Mouse (Mus musculus): ENCODE data around the gene Alpk1.
"Not testable (repeated sequence)": the region's sequence is repeated elsewhere in the genome, so short reads cannot be mapped to it uniquely, and the experiment has no call there.

The Alpk1 gene

DNA sequence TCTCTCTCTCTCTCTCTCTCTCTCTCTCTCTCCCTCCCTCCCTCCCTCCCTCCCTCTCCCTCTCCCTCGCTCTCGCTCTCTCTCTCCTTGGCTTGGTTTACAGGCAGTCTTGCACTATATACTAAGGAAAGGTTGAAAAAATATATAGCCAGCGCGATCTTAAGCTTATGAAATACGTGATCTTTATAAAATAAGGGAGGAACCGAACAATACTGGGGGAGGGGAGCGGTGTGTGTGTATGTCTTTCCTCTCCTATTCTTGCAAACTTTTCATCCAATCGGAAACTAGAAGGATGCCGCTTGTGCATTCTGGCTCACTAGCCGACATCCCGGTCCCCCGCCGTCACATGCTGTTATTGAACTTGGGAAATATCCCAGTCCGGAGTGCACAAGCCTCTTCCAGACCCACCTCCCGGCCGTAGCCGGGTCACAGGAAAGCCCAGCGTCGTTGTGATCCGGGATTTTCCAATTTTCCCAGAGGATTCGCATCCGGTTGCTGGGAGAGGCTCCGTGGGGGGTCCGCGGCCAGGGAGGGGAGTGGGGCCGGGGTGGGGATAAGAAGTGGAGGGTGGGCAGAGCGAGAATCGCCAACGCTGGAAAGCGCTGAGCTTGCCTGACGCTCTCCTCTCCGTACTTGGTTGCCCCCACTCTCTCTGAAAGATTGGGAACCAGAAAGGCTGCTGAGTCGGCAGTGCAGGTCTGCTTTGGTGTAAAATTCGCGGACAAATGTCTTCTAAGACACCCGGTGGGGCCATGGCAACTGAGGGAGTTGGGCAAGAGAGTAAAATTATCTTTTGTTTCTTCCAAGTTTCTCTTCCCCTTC lies 10.1 kb upstream of the Alpk1 start:
- peak; percentile 40 for DNase-seq (ENCODE audit: low read depth, low spot score)

DNA sequence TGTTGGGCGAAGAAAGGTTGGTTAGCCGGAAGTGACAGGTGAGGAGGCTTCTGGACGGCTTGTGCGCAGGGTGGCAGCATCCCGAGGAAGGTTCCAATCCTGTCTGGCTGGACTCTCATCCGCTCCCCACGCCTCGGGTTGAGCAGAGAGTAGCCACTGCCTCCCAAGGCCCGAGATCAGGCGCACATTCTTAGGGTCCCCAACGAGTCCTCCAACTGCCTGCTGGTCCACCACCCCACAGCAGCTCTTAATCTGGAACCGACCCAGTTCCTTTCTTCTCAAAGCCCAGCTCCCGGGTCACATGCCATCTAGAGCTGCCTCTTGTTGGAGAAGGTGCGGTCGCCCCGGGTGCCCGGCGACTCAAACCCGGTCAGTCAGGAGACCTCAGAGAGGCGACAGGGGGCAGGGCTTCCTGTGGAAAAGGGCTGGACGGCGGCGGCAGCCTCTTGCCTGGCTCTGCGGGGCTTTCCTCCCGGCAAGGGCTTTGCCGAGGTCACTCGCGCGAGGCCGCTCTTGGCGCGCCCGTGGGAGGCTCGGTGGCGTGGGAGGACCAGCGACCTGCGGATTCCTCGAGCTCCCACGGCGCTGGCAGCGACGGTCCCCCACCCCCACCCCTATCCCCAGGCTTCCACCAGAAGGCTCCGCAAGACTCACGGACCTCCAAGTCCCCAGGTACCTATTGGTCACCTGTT lies 9.3 kb upstream of the Alpk1 start, which contains the start of gene Tifa:
Tifa (plus strand) TSS at position 306 of the 692 bp plus-strand sequence.
- DNase-seq (ENCODE audit: low read depth, low spot score): peak; percentile 41

DNA sequence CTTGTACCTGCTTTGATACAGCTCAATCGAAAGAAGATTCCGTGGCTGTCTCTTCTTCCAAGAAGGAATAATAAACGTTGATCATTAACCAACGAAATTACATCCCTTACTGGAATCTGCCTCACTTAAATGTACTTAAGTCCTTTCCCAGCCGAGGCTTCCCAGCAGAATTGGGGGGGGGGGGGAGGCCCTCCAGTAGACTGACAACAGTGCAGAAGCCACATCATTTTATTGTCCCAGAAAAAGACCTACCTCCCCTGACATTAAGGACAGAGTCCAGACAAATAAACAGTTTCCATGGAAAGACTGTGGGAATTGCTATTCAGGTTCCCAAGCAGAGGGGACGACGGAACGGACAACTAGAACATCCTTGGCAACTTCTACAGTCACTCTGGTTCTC lies 8.6 kb upstream of the Alpk1 start:
- no peak for DNase-seq (ENCODE audit: low read depth, low spot score)

DNA sequence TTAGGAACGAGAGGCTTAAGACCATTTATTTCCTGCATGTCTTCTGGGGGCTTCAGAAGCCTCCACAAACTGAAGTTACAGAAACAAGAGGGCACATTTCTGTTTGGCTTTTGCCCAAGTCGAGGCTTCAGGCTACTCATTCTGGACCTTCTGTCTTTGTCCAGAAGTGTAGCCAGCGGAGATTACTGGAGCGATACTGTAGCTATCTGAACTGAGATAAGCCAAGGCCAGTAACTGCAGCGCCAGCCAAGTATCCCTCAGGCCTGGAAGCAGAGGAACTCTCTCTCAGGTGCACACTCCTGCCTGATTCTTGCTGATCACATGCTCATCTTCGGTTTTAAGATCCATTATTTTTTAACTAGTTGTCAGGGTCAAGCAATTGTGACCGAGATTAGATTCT lies 7.7 kb upstream of the Alpk1 start:
- DNase-seq (ENCODE audit: low read depth, low spot score): no peak

DNA sequence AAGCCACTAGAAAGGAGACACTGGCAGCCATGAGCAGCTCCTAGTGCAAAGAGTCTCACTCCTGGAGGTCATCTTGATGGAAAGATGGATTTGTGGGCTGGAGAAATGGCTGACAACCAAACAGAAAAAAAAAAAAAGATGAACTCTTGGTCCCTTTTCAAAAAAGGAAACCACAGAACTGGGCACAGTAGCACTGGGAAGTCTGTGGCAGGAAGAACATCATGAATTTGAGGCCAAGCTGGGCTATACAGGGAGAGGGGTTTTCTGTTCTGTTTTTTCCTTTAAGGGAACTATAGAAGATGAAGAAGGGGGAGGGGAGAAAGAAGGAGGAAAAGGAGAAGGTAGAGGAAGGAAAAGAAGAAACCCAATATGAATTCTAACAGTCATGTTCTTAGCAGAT lies 6.7 kb upstream of the Alpk1 start:
- no peak for DNase-seq (ENCODE audit: low read depth, low spot score)

DNA sequence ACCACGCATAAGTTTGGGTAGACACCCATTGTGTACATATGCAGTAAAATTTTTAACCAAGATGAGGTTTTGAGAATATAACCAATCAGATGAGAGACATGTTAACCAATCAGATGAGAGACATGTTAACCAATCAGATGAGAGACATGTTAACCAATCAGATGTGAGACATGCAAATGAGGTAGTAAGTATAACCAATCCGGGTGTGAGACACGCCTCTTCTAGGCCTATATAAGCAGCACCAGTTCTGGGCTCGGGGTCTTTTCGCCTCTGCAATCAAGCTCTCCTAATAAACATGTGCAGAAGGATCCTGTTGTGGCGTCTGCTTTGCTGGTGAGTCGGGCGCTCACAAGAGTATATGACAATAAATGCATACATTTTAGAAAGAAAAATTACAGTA lies 3.4 kb upstream of the Alpk1 start:
- DNase-seq (ENCODE audit: low read depth, low spot score): not testable (repeated sequence)

DNA sequence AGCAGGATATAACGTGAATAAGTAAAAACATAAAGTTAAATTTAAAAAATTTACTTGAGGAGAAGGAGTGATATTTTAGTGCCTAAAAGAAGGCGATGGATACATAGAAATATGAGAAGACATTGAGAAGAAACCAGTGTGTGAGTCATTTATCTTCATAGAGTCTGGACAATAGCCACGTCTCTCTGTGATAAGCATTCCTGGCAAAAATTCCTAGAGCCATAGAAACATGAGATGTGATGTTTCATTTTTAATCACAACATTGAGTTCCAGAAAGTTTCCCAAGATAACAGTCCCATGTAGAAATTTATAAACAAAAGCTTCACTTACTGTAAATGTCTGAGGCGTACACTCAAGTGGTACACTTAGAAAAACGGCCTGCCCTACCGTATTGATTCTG lies 2.6 kb upstream of the Alpk1 start:
- no peak for DNase-seq (ENCODE audit: low read depth, low spot score)

DNA sequence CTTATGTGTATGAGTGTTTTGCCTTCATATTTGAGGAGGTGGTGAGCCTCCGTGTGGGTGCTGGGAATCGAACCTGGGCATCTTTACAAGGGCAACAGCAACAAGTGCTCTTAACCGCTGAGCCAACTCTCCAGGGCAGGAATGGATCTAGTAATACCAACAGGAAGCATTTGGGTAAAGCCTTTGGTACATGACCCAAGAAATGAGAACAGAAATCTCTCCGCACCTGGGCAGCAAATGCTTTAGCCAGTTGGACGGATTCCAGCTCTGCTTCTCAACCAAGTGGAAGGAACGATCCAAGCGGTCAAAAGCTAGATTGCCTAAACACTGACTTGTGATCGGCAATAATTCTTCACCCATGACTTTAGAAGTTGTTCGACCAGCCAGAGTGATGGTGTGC lies 594 bp upstream of the Alpk1 start:
- DNase-seq (ENCODE audit: low read depth, low spot score): no peak

DNA sequence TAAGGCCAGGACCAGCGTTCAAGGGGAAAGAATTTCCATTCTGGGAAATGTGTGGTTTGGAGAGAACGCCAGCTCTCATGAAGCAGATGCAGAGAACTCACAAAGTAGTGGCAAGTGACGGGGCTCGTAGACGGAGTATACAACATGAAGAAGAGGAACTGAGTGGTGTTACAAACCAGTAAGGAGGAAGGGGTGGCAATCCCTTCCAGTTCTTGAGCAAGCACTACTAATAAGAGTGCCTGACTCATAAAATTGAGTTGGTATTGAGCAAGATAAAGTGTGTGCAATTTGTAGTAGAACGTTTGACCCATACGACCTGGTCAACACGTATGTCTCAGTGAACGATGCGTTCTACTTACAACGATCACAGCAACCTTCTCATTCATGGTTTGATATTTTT lies 11.2 kb downstream of the Alpk1 start:
- no peak for DNase-seq (ENCODE audit: low read depth, low spot score)

DNA sequence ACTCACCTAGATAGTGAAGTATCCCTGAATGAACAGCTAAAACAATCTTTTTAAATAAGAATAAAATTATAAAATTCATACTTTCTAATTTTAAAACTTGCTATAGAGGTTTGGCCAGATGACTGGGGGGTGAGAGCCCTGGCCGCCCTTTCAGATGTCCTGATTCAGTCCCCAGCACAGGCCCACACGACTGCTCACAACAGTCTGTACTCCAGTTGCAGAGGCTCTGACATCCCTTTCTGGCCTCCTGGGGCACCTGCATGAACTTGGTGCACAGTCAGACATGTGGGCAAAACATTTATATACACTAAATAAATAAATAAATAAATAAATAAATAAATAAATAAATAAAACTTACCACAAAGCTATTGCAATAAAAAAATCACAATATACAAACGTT lies 14.4 kb downstream of the Alpk1 start:
- DNase-seq (ENCODE audit: low read depth, low spot score): no peak

DNA sequence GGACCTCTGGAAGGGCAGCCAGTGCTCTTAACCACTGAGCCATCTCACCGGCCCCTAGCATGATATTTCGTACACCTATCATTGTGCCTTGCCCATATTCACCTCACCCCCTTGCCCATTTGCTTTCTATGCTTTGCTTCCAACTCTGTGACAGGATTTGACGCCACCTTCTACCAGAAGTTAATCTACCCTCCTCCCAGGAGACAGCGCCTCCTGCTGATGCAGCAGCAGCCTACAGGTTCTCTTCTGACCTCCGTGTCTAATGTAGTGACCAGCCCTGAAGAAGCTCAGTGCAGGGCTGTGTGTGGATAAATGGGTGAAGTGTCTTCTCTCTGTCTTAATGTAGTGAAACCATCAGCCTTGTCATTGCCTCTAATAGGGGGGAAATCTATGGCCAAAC lies 15.8 kb downstream of the Alpk1 start:
- DNase-seq (ENCODE audit: low read depth, low spot score): peak; percentile 14

DNA sequence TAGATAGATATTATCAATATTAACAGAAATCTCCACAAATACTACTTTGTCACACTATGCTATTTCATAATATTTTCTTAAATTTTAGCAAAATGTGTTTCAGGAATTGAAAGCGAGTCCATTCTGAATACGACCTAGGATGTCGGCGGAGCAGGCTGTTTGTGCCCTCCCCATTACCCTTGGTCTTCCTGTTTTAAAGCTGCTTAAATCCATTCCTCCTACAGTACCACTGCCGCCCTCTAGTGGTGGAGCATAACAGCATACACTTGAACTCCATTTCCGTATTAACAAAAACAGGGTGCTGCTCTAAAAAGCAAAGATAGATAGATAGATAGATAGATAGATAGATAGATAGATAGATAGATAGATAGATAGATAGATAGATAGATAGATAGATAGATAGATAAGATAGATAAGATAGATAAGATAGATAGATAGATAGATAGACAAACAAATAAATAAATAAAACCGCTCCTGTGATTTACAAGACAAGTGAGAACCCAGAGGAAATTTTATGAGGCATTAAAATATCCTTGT lies 17.2 kb downstream of the Alpk1 start:
- DNase-seq (ENCODE audit: low read depth, low spot score): peak; percentile 94

DNA sequence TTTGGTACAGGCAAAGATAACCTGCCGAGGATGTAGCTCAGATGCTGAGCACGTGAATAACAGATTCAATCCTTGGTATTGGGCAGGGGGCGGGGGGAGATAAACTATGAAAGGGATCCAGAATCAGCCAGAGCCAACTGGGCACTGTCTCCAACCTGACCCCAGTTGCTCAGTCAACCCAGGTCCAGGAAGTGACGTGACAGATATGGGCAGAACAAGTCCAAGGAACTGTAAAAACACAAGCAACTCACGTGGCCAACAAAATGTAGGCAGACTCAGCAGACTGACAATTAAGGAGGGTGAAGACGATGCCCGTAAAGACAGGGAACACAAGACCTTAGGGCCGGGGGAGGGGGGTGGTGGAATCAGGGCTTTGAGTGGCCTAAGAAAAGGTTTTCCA lies 17.9 kb downstream of the Alpk1 start:
- DNase-seq (ENCODE audit: low read depth, low spot score): no peak

DNA sequence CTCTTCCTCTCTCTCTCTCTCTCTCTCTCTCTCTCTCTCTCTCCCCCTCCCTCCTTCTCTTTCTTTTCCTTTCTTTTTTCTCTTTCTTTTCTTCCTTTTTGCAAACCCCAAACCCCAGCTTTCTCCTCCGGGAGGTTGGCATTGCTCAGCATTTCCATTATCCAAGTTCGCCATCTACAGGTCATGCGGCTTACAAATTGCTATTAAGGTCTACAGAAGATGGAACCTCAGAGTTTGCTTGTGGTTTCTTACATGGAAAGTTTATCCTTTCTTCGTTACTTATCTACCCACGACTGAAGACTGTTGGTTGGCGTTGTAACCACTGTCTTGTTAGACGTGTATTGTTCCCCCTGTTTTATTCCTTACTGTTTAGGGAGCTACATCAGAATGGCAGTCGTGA lies 21.1 kb downstream of the Alpk1 start:
- peak; percentile 61 for DNase-seq (ENCODE audit: low read depth, low spot score)

DNA sequence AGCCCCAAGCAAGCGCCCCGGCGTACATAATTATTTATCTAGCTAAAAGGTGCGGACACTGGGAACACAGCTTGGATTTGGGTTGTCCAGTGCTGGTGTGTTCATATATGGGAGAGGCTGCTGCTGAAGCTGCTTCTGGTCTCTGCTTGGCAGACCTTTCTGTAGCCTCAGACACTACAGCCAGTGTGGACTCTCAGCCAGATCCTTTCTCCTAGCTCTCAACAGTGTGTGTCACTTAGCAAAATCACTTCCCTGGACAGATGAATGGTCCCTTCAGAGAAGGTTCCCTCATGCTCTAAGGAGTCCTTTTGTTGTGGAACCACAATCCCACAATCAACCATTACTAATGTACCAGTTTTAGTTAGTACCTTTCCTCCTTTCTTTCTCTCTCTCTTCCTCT lies 21.5 kb downstream of the Alpk1 start:
- no peak for DNase-seq (ENCODE audit: low read depth, low spot score)

DNA sequence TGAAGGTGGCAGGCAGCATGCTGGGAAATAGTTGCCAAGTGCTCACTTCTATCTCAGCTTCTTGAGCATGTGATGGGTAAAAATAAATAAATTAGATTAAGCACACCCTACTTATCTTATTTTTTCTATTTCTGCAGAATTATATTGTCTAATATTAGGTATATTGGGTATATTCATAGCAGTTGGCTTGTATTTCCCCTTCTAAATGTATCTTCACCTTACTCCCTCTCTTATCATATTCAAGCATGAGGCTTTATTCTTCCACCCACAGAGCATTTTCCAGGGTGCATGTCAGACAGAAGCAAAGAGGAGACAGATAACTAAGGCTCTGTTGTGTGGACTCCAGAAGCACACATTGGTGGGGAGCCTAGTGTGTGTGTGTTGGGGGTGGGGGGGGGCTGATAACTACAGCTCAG lies 22.4 kb downstream of the Alpk1 start:
- no peak for DNase-seq (ENCODE audit: low read depth, low spot score)

DNA sequence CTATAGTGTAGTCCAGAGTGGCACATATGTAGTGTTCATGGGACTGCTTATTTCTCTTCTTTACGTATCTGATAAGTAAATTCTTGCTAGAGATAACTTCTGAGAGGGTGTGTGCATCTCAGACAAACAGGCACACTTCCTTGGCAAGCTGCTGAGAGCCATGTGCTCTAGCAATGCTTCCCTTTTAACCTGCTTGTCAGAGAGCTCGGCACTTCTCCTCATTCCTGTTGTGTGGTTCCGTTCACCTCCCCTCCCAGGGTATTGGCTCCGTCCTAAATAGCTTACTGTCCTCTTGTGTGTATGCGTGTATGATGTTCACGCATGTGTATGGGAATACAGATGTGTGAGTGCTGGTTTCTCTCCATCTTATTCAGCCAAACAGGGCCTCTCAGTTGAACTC lies 23.9 kb downstream of the Alpk1 start:
- no peak for DNase-seq (ENCODE audit: low read depth, low spot score)

DNA sequence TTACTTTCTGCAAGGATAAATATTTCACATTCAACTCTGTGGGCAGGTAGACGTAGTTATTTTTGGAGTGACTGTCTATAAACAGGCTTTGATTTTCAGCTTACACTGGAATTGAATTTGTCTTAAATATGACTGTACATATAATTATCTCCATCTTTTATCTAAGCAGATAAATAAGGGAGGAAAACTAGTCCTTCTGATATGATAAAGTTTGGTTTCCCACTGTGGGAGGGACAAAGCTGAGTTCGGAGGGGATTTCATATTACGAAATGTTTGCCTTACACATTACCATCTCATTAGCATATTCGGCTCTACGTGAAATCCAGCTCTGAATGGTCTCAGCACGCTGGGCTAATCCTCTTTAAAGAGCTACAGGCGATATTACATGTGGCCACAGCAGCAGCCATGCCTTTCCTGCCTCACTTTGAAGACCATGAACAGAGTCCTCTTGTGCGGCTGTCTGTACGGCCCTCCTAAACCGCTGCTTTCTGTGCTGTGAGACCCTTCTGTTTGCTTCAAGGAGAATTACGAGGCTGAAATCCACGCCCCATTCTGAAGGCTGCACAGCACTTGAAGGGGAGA lies 30.3 kb downstream of the Alpk1 start:
- no peak for DNase-seq (ENCODE audit: low read depth, low spot score)

DNA sequence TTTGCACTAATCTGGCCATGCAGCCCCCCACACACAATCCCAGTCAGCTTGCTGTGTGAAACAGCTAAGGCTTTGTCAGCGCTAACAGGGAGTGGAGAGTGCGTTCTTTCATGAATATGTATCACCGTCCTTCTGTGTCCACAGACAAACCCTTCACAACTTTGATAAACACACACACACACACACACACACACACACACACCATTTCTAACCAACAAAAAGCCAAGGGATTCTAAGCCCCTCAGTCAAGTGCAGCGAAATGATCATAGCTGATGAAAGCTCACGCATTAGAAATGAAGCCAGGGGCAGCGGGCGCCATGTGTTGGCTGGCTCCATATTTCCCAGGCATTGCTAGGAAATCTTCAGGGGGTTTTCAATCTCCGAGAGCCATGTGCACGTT lies 31.1 kb downstream of the Alpk1 start:
- DNase-seq (ENCODE audit: low read depth, low spot score): no peak

DNA sequence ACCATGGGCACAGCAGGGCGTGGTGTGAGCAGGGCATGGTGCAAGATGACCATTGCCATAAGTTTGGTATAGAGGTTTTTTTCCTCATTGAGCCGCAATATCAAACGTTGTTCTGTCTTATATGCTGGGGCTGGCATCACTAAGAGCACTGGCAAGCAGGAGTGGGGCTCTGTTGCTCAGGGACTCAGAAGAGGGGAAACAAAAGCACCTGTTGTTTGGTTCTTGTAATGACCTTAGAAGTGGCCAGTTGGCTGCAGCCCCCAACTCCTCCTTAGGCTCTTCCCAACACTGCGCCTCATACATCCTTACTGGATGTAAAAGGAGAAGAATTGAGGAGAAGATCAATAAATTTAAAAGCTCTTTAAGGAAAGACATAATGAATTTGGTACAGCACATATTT lies 31.7 kb downstream of the Alpk1 start:
- no peak for DNase-seq (ENCODE audit: low read depth, low spot score)

DNA sequence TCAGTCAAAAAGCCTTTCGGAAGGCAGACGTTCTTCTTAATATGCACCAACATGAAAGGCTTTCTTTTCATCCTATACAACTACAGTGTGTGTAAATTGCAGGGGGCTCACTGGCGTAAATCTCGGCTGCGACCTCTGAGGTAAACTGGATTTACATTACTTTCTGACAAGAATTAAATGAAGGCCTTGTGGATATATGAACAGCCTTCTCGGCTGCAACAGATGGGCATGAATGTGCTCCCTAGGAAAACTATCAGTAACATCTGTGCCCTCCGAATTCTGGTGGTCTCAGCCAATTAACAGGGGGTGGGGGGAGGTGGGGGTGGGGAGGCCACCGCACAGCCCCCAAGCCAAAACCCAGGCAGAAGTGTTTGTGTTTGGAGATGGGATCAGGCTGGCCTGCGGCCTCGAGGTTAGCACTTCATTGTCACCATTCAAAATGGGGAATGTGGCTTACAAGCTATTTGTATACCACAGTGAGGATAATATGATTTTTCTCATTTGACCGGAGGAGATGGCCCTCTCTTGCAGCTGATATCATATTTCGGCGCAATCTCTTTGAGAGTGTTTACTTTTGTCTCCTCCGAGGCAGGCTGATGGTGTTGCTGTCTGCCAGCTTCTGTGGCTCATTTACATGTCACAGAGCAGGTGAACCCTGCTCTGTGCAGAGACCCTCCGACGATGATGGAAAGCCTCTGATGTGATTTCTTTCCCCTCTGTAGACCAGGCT lies 34.3 kb downstream of the Alpk1 start:
- no peak for DNase-seq (ENCODE audit: low read depth, low spot score)

DNA sequence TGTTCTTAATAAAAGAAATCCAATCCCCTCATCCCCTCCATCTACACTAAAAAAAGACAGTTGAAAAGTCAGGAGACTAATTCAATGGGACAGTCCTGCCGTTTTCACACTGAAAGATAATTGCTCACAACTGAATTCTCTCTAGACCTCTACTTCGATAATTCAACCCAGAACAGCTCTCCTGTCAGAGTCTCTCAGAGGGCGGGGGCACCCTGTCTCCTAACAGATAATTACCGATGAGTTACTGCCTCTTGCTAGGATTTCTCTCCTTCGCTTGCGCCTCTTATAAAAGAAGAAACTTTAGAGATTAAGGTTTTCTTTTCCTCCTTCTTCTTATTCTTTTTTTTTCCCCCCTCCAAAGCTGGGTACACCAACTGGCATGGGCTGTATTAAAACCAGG lies 34.8 kb downstream of the Alpk1 start:
- no peak for DNase-seq (ENCODE audit: low read depth, low spot score)

Measured in CD4-positive, CD25-positive, alpha-beta regulatory T cell, adult 2 months (primary cell).